Mouse (Mus musculus) C2C12 (cell line): Measurements from ENCODE around the gene Hoxa9. TPM values are rescaled to one million over a fixed set of nuclear protein-coding genes. Genes with fewer than 3 reads are reported as not detected.
A peak's percentile ranks its signal among the peaks of the same experiment; 100 is the strongest.

Source experiments
- H3K27me3 ChIP-seq: one replicate; pipeline ENCODE4 v1.6.1; 2011; ENCODE audit not compliant: control insufficient read depth, insufficient read depth, insufficient read length
- H3K36me3 ChIP-seq: one replicate; pipeline ENCODE4 v1.6.1; 2011; ENCODE audit not compliant: control insufficient read depth, insufficient read depth
- H3K4me3 ChIP-seq: one replicate; pipeline ENCODE4 v1.5.1; 2011; ENCODE audit warnings: mild to moderate bottlenecking, control low read depth; ENCODE audit not compliant: poor library complexity, insufficient read depth, severe bottlenecking
- H3K79me2 ChIP-seq: one replicate; pipeline ENCODE4 v1.6.1; 2011; ENCODE audit not compliant: control insufficient read depth, insufficient read depth
- H3K79me3 ChIP-seq: one replicate; pipeline ENCODE4 v1.6.1; 2011; ENCODE audit warnings: low read depth, control low read depth
- H3ac ChIP-seq: one replicate; pipeline ENCODE3; 2011; ENCODE audit warnings: low read depth; ENCODE audit not compliant: control insufficient read depth, insufficient read length
- CEBPB ChIP-seq: IDR thresholded peaks from one replicate; pipeline ENCODE4 v1.6.1; 2011; ENCODE audit warnings: low read depth, mild to moderate bottlenecking, control low read depth, moderate library complexity
- CTCF ChIP-seq: IDR thresholded peaks from one replicate; pipeline ENCODE4 v1.5.1; 2011; ENCODE audit not compliant: control insufficient read depth, insufficient read depth, insufficient read length
- FOSL1 ChIP-seq: IDR thresholded peaks from one replicate; pipeline ENCODE4 v1.8.0; 2011; ENCODE audit warnings: mild to moderate bottlenecking, low read length; ENCODE audit not compliant: poor library complexity, insufficient read depth, severe bottlenecking
- MAX ChIP-seq: IDR thresholded peaks from one replicate; pipeline ENCODE4 v1.6.1; 2011; ENCODE audit warnings: mild to moderate bottlenecking, control low read depth
- MYOD1 ChIP-seq: IDR thresholded peaks from one replicate; pipeline ENCODE4 v1.6.1; 2011; ENCODE audit warnings: low read depth; ENCODE audit not compliant: control insufficient read depth, insufficient read length
- MYOG ChIP-seq: IDR thresholded peaks from one replicate; pipeline ENCODE4 v1.6.1; 2011; ENCODE audit not compliant: control insufficient read depth, insufficient read length; ENCODE audit errors: extremely low read depth
- USF1 ChIP-seq: IDR thresholded peaks from one replicate; pipeline ENCODE4 v1.6.1; 2011; ENCODE audit warnings: low read depth, mild to moderate bottlenecking, control low read depth, moderate library complexity
- polyA plus RNA-seq: library from polyadenylated mRNA; unstranded; fragments of >200 nt; fragmentation: generic; extraction: Trizol; gene quantifications from one replicate; pipeline ENCODE4 v1.2.1, GENCODE M21; 2012; ENCODE audit warnings: missing spikeins

Hoxa9 gene
- polyA plus RNA-seq, 1 experiment, result 19.3 TPM

- Histone ChIP-seq H3K79me2 (no peaks in the 10 kb centered on the region), H3K4me3 (no peak overlapping the region), H3K36me3 (no peaks in the 10 kb centered on the region), H3K79me3 (no peaks in the 10 kb centered on the region), H3ac (no peak overlapping the region), H3K27me3 (no peaks in the 10 kb centered on the region)
- TF ChIP-seq CTCF, result no peak
- no peak for TF ChIP-seq USF1
- no peak for TF ChIP-seq MAX
- TF ChIP-seq FOSL1, result no peak
- TF ChIP-seq CEBPB, result no peak
- no peak for TF ChIP-seq MYOD1
- no peak for TF ChIP-seq MYOG
Observed at GRCm38 (mm10) chr6:52263321-52263585, 32.4 kb upstream of the Hoxa9 start.

GRCm38 (mm10) chr6:52262463-52263320, 31.8 kb upstream of the Hoxa9 start:
- H3K36me3 ChIP-seq, result no peaks in the 10 kb centered on the region
- H3K79me2 ChIP-seq, result no peaks in the 10 kb centered on the region
- no peak overlapping the region for H3ac ChIP-seq
- no peaks in the 10 kb centered on the region for H3K79me3 ChIP-seq
- TF ChIP-seq MYOG (no peak), FOSL1 (no peak), CTCF (no peak), USF1 (no peak), MYOD1 (no peak), CEBPB (no peak), MAX (no peak)
- no peak overlapping the region for H3K4me3 ChIP-seq
- no peaks in the 10 kb centered on the region for H3K27me3 ChIP-seq

DNA sequence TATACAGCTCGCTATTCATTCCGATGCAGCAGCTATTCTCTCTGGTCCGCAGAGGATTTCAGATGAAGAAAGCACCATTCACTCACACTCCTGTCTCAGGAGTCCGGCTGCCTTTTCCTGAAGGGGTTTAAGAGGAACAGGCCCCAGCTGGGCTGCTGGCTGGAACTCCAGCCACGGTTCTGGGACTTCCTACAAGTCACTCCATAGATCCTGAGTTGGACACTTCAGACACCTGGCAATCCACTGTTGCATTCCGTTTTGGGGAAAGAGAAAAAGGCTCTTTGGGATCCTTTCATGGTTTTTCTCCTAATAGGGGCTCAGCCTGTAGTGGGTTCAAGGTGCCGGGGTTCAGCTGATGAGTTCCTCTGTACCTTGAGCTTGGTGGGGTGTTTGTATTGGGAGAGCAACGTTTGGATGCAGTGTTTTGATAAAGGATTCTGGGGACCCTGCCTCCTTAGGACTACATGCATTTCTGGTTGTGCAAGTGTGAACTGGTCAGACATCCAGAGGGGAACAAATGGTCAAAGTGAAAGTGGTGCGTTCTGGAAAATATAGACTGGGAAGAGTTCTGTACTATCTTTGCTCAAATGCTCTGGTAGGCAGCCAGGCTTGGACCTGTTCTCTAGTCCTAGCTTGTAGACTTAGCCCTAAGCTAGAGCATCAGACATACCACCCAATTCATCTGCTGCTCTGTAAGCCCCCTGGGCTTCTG, 31.0 kb upstream of the Hoxa9 start:
- H3K79me3 ChIP-seq, result no peaks in the 10 kb centered on the region
- H3ac ChIP-seq, result no peak overlapping the region
- H3K36me3 ChIP-seq, result no peaks in the 10 kb centered on the region
- H3K4me3 ChIP-seq, result no peak overlapping the region
- H3K27me3 ChIP-seq, result no peaks in the 10 kb centered on the region
- no peak for TF ChIP-seq CEBPB
- no peak for TF ChIP-seq MYOG
- TF ChIP-seq USF1, result no peak
- TF ChIP-seq CTCF, result no peak
- TF ChIP-seq FOSL1, result no peak
- no peak for TF ChIP-seq MYOD1
- TF ChIP-seq MAX, result no peak
- no peaks in the 10 kb centered on the region for H3K79me2 ChIP-seq

DNA sequence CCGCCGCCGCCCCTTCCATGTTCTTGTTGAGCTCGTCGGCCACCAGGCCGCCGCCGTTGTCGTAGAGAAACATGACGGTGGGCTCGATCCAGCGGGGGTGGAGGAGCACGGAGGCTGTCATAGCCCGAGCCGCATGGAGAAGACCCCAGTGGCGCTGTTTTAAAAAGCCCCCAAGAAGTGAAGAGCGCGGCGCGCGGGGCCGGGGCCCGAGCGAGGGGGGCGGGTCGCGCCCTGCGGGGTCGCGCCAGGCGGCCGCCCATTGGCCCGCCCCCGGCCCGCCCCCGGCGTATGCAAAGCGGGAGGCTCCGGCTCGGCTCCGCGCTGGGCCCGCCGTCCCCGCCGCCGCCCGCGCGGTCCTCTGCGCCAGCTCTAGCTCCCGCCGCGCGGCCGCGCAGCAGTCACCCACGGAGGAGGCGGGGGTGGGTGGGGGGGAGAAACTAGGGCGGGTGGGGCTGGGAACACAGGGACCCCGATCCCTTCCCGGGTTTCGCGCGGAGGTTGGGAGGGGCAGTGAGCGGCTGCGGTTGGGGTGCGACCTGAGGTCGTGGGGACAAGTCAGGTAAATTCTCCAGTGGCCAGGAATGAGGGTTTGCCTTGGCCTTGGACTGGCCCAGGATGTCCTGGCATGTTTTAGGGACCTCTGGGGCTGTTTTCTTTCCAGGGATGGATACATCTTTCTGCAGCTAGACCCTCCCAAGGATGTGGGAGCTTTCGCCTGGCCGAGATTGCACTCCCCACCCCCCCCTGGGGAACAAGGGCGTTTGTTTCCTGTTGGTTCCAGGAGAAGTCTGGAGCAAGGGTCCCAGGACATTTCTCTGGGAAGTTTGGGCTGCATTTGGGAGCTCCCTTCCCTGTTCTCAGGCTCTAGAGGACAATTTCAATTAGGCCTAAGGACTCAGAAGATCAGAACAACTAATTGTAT, 30.0 kb upstream of the Hoxa9 start, which contains the start of gene Hoxa13:
Hoxa13 (minus strand) TSS at position 227 of the 922 bp plus-strand sequence.
- H3K36me3 ChIP-seq, result no peaks in the 10 kb centered on the region
- peak within 1 kb of the TSS; percentile 36 for H3K4me3 ChIP-seq
- TF ChIP-seq CTCF, result no peak
- TF ChIP-seq MYOD1, result no peak
- no peak for TF ChIP-seq FOSL1
- no peak for TF ChIP-seq MAX
- TF ChIP-seq USF1, result no peak
- no peak for TF ChIP-seq CEBPB
- TF ChIP-seq MYOG, result no peak
- no peaks in the 10 kb centered on the region for H3K27me3 ChIP-seq
- H3K79me3 ChIP-seq, result no peaks in the 10 kb centered on the region
- H3K79me2 ChIP-seq, result no peaks in the 10 kb centered on the region
- H3ac ChIP-seq, result peak within 1 kb of the TSS; percentile 72

DNA sequence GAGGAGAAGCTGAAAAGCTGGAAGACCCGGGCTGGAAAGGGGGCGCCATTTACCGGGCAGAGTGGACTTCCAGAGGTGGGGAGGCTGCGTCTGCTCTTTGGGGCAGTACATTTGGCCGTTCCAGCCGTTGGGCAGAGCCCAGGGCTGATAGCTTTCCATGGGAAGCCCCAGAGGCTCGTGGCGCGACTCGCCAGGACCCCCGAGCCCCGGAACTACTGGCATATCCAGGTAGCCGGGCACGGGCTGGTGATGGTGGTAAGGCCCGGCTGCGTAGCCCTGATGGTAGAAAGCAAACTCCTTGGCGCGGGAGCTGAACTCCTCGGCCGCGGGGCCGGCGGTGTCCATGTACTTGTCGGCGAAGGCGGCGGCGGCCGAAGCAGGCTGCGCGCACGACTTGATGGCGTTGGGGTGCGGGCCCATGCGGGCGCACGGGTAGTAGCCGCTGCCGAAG, 28.9 kb upstream of the Hoxa9 start:
- no peak for TF ChIP-seq CTCF
- TF ChIP-seq CEBPB, result no peak
- TF ChIP-seq FOSL1, result no peak
- TF ChIP-seq MYOD1, result no peak
- no peak for TF ChIP-seq MAX
- TF ChIP-seq MYOG, result no peak
- no peak for TF ChIP-seq USF1
- H3K4me3 ChIP-seq, result peak overlapping the region; percentile 36
- H3K36me3 ChIP-seq, result no peaks in the 10 kb centered on the region
- H3K79me3 ChIP-seq, result no peaks in the 10 kb centered on the region
- no peaks in the 10 kb centered on the region for H3K79me2 ChIP-seq
- peak overlapping the region; percentile 72 for H3ac ChIP-seq
- H3K27me3 ChIP-seq, result no peaks in the 10 kb centered on the region
